Mouse (Mus musculus) left cerebral cortex, postnatal 14 days (tissue): ENCODE data around the gene Dhdds. TPM values are rescaled to one million over a fixed set of nuclear protein-coding genes. Genes with fewer than 3 reads are reported as not detected.
A peak's percentile ranks its signal among the peaks of the same experiment; 100 is the strongest.

ENCODE experiments used
- DNase-seq, 2 experiments: peaks; one replicate each; pipeline ENCODE4 v3.0.0; 2021 to 2022; ENCODE audit warnings: low spot score in 2 of 2, mixed read lengths in 1 of 2
- intact Hi-C: fragments of 180-260 bp; cut with DNase I; formaldehyde crosslinking; loops from one replicate; pipeline ENCODE4 v1.15.1; 2025
- total RNA-seq, 2 experiments: library from RNA; stranded (reverse); gene quantifications; 2 replicates each; pipeline ENCODE4 v1.2.3; 2021

Gene Dhdds
- total RNA-seq, 2 experiments from 2014 or later, result 61.0 to 63.6 TPM

- intact Hi-C loops, result loop anchor here (5.0 kb wide), 1 partner anchor 55 kb away; no protein-coding TSS in a partner anchor
- DNase-seq, result peak; percentile 97 to 98
Measured at GRCm38 (mm10) chr4:133967138-133967865, 33.4 kb downstream of the Dhdds start.

GRCm38 (mm10) chr4:133966271-133966940 is 34.3 kb downstream of the Dhdds start:
- intact Hi-C loops, result loop anchor here (5.0 kb wide), 1 partner anchor 54 kb away; no protein-coding TSS in a partner anchor
- DNase-seq, result no peak

DNA sequence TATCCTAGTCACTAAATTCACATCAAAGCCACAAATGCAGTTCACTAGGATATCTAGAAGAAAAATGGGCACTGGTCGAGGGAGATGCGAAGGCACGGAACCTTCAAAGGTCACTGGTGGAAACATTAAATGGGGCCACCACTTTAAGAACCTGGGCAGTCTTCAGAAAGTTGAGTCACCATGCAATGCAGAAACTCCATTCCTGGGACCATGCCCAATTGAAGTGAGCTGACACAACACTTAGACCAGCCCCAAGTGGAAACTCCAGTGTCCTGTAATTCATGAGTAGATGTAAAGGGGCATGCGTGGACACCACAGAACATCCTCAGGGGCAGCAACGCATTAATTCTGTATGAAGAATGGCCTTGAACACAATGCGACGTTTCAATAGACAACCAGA is 38.2 kb downstream of the Dhdds start:
- intact Hi-C loops, result no loop called here

GRCm38 (mm10) chr4:133958884-133959283 is 41.8 kb downstream of the Dhdds start:
- no peak for DNase-seq
- intact Hi-C loops, result no loop called here

More for the DNA sequence above, 38.2 kb downstream of the Dhdds start:
- no peak for DNase-seq

GRCm38 (mm10) chr4:133956358-133956757 is 44.4 kb downstream of the Dhdds start:
- intact Hi-C loops, result no loop called here
- no peak for DNase-seq

DNA sequence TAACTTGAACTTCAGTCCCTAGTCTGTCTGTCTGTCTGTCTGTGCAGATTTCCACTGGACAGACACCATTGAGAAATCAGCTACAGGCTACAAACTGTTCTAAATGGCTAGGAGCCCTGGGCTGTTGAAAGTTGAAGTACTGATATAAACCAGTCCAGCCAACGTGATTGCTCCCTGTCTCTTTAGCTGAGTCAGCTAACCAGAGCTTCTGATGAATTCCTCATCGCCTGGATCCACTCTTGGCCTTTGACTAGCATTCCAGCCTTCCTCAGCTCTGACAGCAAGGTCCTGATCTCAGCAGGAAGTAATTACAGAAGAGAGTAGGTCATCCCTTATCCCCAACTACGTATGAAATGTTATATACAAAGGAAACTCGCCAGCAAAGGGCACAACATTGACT is 54.0 kb downstream of the Dhdds start:
- no peak for DNase-seq
- intact Hi-C loops, result no loop called here

GRCm38 (mm10) chr4:133943791-133944190 is 56.9 kb downstream of the Dhdds start:
- intact Hi-C loops, result no loop called here
- no peak for DNase-seq

- intact Hi-C loops, result no loop called here
- DNase-seq, result no peak
Measured at GRCm38 (mm10) chr4:133942679-133943078, 58.0 kb downstream of the Dhdds start.

GRCm38 (mm10) chr4:133941576-133941975 is 59.1 kb downstream of the Dhdds start:
- DNase-seq, result no peak
- intact Hi-C loops, result no loop called here

DNA sequence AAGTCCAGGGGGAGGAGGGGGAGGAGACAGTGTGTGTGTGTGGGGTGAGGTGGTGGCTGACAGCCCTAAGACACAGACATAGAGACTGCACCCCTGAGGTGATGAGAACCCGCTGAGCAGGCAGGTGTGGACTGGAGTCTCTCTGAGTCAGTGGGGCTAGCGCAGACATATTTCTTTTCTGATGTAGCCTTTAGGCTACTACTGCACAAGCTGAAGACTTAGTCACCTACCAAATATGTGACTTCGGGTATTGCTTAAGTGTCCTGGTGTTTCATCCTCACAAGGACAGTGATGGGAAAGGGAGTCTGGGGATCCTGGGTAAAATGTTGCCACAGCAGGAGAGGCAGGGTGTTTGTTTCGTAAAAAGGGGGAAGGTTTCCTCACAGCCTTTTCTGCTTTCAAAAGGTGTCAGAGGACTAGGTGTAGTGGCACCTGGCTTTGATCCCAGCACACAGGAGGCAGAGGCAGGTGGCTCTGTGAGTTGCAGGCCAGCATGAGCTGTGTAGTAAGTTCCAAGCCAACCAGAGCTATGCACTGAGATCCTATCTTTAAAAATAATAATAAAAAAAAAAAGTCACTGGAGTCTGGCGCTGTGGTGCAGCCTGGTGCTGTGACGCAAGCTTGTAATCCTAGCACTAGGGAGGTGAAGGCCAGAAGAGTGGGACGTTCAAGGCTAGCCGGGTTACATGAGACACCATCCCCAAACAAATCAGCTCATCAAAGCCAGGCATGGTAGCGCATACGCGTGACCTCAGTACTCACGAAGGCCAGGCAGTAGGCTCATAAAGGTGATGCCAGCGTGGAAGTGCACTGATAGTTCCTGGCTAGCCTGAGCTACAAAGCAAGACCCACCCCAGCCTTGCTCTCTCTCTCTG is 60.1 kb downstream of the Dhdds start:
- intact Hi-C loops, result no loop called here
- no peak for DNase-seq

- intact Hi-C loops, result no loop called here
Measured at GRCm38 (mm10) chr4:133938077-133938476, 62.6 kb downstream of the Dhdds start.

DNA sequence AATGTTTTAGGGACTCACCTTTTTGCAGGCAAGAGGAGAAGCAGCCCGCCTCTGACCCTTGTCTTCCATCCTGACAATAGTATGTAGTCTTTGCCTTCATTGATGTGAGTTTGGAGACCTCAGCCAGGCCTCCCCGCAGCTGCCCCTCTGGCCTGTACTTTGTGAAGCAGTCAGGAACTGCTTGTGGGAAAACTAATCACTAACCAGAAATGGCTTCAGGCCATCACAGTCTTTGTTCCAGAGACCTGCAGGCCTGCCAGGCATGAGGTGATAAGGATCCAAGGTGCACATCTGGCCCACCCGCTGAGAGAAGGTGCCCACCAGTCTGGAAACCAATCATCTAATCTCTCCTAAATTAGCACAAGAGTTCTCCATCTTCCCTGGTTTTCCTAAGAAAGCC is 68.9 kb downstream of the Dhdds start:
- intact Hi-C loops, result no loop called here
- no peak for DNase-seq

More at GRCm38 (mm10) chr4:133938077-133938476, 62.6 kb downstream of the Dhdds start:
- no peak for DNase-seq

GRCm38 (mm10) chr4:133931349-133931748 is 69.4 kb downstream of the Dhdds start:
- intact Hi-C loops, result no loop called here

GRCm38 (mm10) chr4:133929278-133929670 is 71.4 kb downstream of the Dhdds start:
- DNase-seq, result no peak
- intact Hi-C loops, result no loop called here

More at GRCm38 (mm10) chr4:133931349-133931748, 69.4 kb downstream of the Dhdds start:
- DNase-seq, result no peak

DNA sequence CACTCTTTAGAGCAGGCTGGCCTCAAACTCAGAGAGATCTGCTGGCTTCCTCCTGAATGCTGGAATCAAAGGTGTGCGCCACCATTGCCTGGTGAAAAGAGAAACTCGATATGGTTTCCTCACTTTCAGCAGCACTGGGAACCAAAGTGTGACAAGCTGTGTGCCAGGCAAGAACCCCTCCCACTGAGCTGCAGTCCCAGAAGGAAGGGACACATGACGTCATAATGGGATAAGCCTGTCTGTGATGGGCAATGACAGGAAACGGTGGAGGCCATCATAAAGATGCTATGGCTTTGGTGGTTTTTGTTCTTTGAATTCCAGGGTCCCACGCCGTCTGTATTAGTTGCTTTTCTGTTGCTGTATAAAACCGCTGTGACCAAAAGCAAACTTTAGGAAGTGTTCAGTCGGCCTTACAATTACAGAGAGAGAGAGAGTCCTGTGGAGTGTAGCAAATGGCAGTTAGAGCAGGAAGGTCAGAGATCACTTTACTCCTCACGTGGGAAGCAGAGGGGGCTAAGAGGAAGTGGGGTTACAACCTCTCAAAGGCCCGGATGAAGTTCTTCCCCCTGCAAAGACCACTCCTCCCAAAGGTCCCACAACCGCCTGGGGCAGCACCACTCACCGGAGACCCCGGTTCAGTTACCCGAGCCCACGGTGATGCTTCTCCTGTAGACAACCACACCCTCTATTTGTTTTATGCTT is 72.0 kb downstream of the Dhdds start:
- no peak for DNase-seq
- intact Hi-C loops, result no loop called here

DNA sequence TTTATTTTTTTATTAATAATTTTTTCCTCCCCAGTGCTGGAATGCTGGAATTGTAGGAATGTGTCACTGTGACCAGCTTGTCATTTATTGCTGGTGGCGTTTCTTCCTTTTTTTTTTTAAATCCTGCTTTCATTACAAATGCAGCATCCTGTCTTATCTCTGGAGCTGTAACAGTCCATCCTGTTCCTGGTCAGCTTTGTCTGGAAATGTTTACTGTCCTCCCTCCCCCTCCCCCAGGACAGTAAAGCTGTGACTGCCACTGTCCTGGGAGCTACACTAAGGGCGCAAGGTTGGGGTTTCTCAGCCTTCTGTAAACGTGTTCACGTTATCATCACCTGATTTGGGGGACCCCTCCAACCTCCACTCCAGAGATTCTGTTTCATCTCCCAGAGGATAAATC is 75.5 kb downstream of the Dhdds start:
- intact Hi-C loops, result no loop called here
- DNase-seq, result no peak

GRCm38 (mm10) chr4:133923743-133924142 is 77.0 kb downstream of the Dhdds start:
- intact Hi-C loops, result no loop called here
- DNase-seq, result no peak
